Mouse (Mus musculus) bone marrow, adult 2 months (tissue): ENCODE measurements around the gene Egln1. TPM values are rescaled to one million over a fixed set of nuclear protein-coding genes. Genes with fewer than 3 reads are reported as not detected.

ENCODE experiments used
- H3K27ac ChIP-seq: fragments of 200-500 bp; 2 replicates; pipeline ENCODE4 v1.5.1; 2012; ENCODE audit warnings: low read depth, mild to moderate bottlenecking, control low read depth, inconsistent platforms, low read length; ENCODE audit not compliant: control insufficient read depth, poor library complexity, insufficient read depth
- H3K4me1 ChIP-seq: fragments of 200-500 bp; 2 replicates; pipeline ENCODE4 v1.6.1; 2011; ENCODE audit warnings: low read length; ENCODE audit not compliant: control insufficient read depth, insufficient read depth
- H3K4me3 ChIP-seq: fragments of 200-500 bp; replicated peaks from 2 replicates; pipeline ENCODE3; 2011; ENCODE audit warnings: mild to moderate bottlenecking, low read depth, low read length, control low read depth; ENCODE audit not compliant: control insufficient read depth
- CTCF ChIP-seq: fragments of 200-500 bp; IDR thresholded peaks from 2 replicates; pipeline ENCODE4 v1.5.1; 2011; ENCODE audit warnings: low read length, control low read depth; ENCODE audit not compliant: control insufficient read depth, insufficient read depth
- POLR2A ChIP-seq: fragments of 200-500 bp; IDR thresholded peaks from 2 replicates; pipeline ENCODE4 v1.6.1; 2011; ENCODE audit warnings: low read depth, mild to moderate bottlenecking, control low read depth, low read length, borderline replicate concordance; ENCODE audit not compliant: control insufficient read depth
- WGBS: fragments of 180-500 bp; shearing (Covaris S2); methylation state at CpG from one replicate; pipeline ENCODE4 v1.1.7; 2018; 5-methylcytosine and 5-hydroxymethylcytosine counted together
- polyA plus RNA-seq: library from polyadenylated mRNA; stranded (reverse); fragments of >200 nt; gene quantifications from 2 replicates; pipeline ENCODE4 v1.2.4, GENCODE M21; 2011; ENCODE audit warnings: low replicate concordance; ENCODE audit not compliant: missing spikeins, insufficient read depth, insufficient read length

The Egln1 gene
- polyA plus RNA-seq, 1 experiment = 7.1 TPM

- no peak overlapping the region for H3K27ac ChIP-seq
- TF ChIP-seq CTCF (no peak), POLR2A (no peak)
- WGBS = 80% methylated on average over 5 of the region's 5 CpGs
- H3K4me3 ChIP-seq = no peak overlapping the region
- no peaks in the 10 kb centered on the region; the same call in 1 of the 2 replicates for H3K4me1 ChIP-seq
These were observed 71.0 kb downstream of the Egln1 start for GRCm38 (mm10) chr8:124878141-124878540.

DNA sequence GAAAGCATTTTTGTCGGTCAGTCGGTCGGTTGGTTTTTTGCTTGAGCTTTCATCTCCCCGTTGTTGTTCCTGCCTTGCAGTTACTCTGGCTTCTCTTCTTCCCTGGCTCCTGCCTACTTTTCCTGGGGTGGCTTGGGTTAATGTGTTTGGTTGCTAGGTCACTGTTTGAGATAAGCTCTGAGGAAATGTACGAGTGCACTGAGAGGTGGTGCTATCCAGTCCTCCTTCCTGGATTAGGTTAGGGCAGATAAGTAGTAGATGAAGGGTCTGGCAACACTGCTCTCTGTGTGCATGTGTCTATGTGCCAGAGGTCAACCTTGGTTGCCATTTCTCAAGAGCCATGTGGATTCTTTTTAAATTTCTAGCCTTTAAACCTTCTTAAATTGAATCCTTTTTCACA, 76.4 kb downstream of the Egln1 start:
- Histone ChIP-seq H3K4me3 (no peak overlapping the region), H3K27ac (no peak overlapping the region), H3K4me1 (no peaks in the 10 kb centered on the region; the same call in 1 of the 2 replicates)
- 86% methylated on average over 5 of the region's 5 CpGs for WGBS
- no peak for TF ChIP-seq POLR2A
- no peak for TF ChIP-seq CTCF

GRCm38 (mm10) chr8:124872081-124872480, 77.0 kb downstream of the Egln1 start:
- H3K27ac ChIP-seq = no peak overlapping the region
- TF ChIP-seq CTCF (no peak), POLR2A (no peak)
- peaks cover under 1% of the 10 kb centered on the region; the same call in 1 of the 2 replicates for H3K4me1 ChIP-seq
- no peak overlapping the region for H3K4me3 ChIP-seq
- 88% methylated on average over 7 of the region's 7 CpGs for WGBS

GRCm38 (mm10) chr8:124871474-124871873, 77.7 kb downstream of the Egln1 start:
- peaks cover 2% of the 10 kb centered on the region; the same call in 1 of the 2 replicates for H3K4me1 ChIP-seq
- H3K27ac ChIP-seq = no peak overlapping the region
- no peak overlapping the region for H3K4me3 ChIP-seq
- 88% methylated on average over 7 of the region's 7 CpGs for WGBS
- no peak for TF ChIP-seq POLR2A
- TF ChIP-seq CTCF = no peak

GRCm38 (mm10) chr8:124869708-124870107, 79.4 kb downstream of the Egln1 start:
- no peak for TF ChIP-seq POLR2A
- no peak for TF ChIP-seq CTCF
- 88% methylated on average over 6 of the region's 6 CpGs for WGBS
- Histone ChIP-seq H3K4me1 (peaks cover 3% of the 10 kb centered on the region), H3K4me3 (no peak overlapping the region), H3K27ac (no peak overlapping the region)

DNA sequence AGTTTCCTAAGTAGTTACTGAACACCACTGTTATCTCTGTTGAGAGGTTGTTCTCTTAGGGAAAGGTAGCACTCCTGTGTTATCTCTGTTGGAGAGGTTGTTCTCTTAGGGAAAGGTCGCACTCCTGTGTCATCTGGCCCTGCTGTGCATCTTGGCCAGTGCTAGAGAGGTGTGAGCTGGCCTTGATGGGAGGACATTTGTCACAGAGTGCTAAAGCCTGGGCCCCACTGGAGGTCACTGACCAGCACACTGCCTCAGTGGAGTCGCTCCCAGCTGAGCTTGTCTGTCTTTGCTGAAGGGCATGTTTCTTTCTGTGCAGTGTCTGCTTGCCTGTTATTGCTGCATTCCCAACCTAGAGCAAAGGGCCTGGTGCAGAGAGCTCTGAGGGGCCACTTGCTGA, 82.0 kb downstream of the Egln1 start:
- Histone ChIP-seq H3K4me3 (no peak overlapping the region), H3K4me1 (peaks cover 4% of the 10 kb centered on the region), H3K27ac (no peak overlapping the region)
- WGBS = 70% methylated on average over 2 of the region's 2 CpGs
- TF ChIP-seq POLR2A (no peak), CTCF (no peak)

DNA sequence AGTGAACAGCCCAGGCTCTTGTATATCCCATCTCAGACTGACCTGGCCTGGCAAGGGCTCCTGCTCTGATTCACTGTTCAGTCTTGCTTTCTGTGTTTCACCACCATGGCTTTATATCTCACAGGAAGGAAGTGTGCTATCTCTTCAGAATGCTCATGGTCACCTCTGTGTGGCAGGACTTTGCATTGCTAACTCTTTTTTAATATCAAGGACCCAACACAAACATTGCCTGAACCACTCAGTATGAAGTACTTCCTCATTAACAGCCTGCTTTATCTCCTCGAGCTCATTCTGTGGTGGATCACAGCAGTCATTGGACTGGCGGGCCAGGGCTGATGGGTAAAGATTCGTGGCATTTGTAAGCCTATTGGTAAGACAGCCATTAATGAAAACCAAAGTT, 82.5 kb downstream of the Egln1 start:
- H3K27ac ChIP-seq = no peak overlapping the region
- TF ChIP-seq POLR2A (no peak), CTCF (no peak)
- no peak overlapping the region for H3K4me3 ChIP-seq
- WGBS = 17% methylated on average over 3 of the region's 3 CpGs
- H3K4me1 ChIP-seq = peaks cover 4% of the 10 kb centered on the region

- Histone ChIP-seq H3K27ac (no peak overlapping the region; the same call in 1 of the 2 replicates), H3K4me1 (peaks cover 4% of the 10 kb centered on the region), H3K4me3 (peak overlapping the region; percentile 99)
- TF ChIP-seq POLR2A (no peak), CTCF (no peak)
- WGBS = under 1% methylated on average over 8 of the region's 8 CpGs
These were observed 85.4 kb downstream of the Egln1 start for GRCm38 (mm10) chr8:124863729-124864128.

- WGBS = 1% methylated on average over 33 of the region's 33 CpGs
- H3K27ac ChIP-seq = peak overlapping the region; percentile 91
- H3K4me1 ChIP-seq = peaks cover 4% of the 10 kb centered on the region
- H3K4me3 ChIP-seq = peak overlapping the region; percentile 99
- TF ChIP-seq POLR2A (no peak), CTCF (no peak)
These were observed 85.9 kb downstream of the Egln1 start for GRCm38 (mm10) chr8:124863163-124863677.
